Mouse (Mus musculus): ENCODE results near the gene Sulf2.

Gene Sulf2

DNA sequence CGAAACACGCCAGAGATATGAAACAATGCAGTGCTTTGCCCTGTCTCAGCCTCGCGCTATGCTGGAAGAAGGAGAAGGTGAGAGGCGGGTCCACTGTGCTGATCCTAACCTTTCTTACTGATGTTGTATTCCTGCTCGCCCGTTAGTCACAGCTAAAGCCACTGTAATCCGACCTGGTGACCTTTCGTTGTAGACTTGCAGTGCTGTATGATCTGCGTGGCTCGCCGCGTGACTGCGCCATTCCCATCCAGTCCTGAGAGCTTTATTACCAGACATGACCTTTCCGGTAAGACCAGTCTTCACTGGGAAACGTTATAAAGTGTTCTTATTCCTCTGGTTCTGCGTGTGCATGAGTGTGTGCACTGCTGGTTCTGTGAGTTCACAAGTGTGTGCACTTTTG, 104.0 kb downstream of the Sulf2 start:
- no peak for DNase-seq (ENCODE audit: low spot score)

DNA sequence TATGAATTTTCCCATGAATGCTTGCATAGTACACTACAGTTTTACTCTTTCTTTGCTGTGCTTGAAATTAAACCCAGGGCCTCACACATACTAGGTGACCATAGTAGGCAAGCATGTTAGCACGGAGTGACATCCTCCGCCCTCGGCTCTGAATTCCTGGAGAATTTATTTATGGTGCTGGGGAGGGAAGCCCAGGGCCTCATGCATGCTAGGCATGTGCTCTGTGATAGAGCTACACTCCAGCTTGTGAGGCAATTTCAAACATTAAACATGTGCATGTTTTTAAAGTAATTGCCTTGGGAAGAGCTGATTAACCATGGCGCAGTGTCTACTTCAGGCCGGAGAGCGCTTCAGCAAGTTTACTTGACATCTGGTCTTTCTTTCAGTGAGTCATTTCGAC, 106.6 kb downstream of the Sulf2 start:
- DNase-seq (ENCODE audit: low spot score), result no peak

DNA sequence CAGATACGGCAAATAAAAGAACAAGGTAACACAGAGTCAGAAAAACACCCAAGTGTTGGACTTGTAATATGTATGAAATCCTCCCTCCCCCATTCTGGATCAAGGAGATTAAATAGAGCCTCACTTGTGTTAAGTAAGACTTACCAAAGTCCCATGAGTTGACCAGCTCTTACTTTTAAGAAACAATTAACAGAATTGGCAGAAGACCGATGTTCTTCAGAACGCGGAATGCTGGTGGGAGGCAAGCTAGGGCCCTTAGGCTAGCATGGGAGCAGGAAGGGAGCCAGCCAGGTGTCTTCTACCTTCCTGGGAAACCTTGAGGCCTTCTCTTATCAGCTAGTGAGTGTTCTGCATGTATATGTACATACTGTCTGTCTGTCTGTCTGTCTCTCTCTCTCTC, 107.5 kb downstream of the Sulf2 start:
- DNase-seq (ENCODE audit: low spot score), result no peak

GRCm38 (mm10) chr2:166045549-166046501, 109.6 kb downstream of the Sulf2 start:
- peak; percentile 70 for DNase-seq (ENCODE audit: low spot score)

DNA sequence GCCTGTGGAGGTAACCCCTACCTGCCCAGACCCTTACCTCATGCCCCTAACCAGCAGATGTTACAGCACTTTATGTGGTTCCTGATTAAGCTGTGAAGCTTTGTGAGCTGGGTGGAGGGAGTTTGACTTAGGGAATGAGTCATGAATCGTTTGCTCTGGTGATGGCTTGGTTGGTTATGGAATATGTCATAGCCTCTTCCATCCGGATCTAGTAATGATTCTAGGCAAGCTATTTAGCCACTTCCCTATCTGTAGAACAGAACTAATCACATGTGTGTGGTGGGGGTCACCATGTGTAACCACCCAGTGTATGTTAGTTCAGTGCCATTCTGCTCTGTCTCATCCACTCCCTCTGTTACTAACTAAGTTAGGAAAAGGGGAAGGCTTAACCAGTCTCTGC, 110.5 kb downstream of the Sulf2 start:
- no peak for DNase-seq (ENCODE audit: low spot score)

DNA sequence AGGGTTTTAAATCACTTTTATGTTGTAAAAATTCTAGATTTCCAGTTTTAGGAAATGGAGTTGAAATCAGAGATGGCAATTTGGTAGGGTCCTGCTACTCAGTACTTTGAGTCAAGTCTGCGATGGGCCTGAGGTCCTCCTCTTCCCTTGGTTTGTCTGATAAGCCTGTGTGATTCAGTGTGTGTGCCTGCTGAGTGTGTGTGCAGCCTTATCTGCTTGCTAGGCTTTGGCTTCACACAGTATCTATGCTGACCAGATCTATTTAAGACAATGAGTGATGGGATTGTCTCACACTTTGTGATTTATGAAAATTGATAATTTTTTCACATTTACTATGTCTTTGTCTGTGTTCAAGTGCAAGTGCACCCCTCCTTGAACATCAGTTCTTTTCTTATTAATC, 112.9 kb downstream of the Sulf2 start:
- DNase-seq (ENCODE audit: low spot score), result no peak

DNA sequence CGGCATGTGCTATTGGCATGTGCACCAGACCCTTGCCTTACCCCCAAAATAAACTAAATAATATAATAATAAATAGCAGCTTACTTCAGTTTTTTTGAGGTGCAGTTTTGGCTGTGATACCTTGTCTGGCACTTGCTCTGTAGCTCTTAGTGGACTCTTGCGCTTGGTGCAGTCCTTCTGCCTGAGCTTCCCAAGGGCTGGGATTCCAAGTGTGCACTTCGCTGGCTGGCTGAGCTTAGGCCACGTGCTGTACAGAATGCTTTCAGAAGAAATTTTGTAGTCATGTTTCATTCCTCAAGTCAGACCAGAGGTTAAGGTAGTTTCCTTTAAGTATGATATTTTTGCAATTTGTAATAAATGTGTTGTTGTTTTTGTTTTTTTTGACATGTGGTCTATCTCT, 115.8 kb downstream of the Sulf2 start:
- no peak for DNase-seq (ENCODE audit: low spot score)

DNA sequence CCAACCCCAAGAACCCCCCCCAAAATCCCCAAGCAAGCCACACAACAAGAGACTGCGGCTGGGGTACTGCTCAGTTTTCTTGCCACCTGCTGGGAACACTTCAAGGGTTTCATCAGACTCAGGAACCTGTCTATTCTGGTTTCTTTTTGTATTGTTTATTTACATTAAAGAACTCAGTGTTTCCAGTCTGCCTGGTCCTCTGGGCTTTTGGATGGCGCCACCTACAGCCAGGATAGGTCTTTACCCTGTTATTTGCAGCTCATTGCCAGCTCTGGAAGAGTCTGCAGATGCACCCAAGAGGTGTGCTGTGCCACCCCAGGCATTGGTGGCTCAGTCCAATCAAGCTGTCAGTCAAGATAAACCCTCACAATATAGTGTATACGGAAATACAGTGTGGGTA, 119.7 kb downstream of the Sulf2 start:
- DNase-seq (ENCODE audit: low spot score), result peak; percentile 57

- DNase-seq (ENCODE audit: low spot score), result no peak
Observed at GRCm38 (mm10) chr2:166034967-166035490, 120.4 kb downstream of the Sulf2 start.

DNA sequence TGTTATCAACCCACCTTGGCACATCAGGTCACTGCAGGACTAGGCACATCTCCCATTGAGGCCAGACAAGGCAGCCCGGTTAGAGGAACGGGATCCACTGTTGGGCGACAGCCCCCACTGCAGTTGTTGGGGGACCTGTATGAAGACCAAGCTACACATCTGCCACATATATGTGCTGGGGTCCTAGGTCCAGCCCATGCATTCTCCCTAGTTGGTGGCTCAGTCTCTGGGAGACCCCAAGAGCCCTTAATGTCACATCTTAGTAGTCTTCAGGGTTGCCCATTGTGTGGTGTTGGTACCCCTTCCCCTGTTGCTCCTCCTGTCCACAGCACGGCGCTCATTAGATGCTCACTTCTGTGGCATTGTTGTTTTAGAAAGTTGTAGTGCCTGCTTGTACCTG, 122.8 kb downstream of the Sulf2 start:
- DNase-seq (ENCODE audit: low spot score), result no peak

- DNase-seq (ENCODE audit: low spot score), result peak; percentile 68
Observed at GRCm38 (mm10) chr2:166031120-166031929, 124.1 kb downstream of the Sulf2 start.

DNA sequence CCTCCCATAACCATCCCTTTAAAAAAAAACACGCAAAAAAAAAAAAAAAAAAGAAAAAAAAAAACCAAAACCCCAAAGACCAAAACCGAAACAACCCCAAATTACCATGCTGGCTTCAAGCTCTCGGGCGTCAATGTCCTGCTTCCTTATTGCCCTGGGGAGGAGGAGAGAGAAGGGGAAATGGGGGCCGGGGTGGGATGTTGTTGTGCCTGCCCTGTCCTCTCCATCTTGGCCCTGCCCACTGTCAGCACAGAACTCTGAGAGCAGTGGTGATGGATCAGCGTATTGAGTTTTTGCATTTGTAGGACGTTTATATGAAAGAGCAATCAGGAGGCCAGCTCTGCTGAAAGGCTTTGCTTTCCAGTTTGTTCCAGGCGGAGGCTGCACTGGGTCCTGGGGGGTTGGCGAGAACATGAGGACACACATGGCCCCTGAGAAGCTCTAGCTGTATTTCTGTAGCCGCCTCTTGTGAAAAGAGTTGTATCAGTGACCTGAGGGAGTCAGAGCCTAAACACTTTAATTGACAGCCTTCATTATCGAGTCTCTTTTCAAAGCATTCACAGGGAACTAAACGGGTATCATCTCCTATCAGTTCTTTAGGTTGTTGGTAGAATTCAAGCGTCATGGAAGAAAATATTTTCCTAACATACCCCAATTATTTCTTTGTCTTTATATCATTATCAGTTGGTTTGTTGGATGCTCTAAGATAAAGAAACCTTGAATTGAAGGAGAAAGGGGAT, 125.0 kb downstream of the Sulf2 start:
- no peak for DNase-seq (ENCODE audit: low spot score)

DNA sequence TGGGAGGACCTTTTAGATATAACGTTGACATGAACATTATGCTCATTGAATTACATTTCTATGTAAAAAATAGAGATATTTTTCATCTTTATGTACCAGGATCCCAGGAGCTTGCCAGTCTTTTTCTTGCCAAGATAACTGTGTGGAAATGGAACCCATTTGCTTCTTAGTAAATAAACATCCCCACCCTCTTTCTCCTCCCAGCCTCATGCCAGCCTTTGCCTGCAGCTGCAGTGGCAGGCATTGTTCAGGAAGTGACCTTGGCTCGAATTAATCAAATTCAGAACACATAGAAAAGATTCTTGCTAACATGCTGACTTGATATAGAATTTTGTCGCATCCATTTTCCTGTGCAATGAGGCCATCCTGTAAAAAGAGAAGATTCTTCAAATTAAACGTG, 126.2 kb downstream of the Sulf2 start:
- no peak for DNase-seq (ENCODE audit: low spot score)

GRCm38 (mm10) chr2:166027834-166028233, 127.6 kb downstream of the Sulf2 start:
- no peak for DNase-seq (ENCODE audit: low spot score)

- no peak for DNase-seq (ENCODE audit: low spot score)
Observed at GRCm38 (mm10) chr2:166025943-166026342, 129.5 kb downstream of the Sulf2 start.

DNA sequence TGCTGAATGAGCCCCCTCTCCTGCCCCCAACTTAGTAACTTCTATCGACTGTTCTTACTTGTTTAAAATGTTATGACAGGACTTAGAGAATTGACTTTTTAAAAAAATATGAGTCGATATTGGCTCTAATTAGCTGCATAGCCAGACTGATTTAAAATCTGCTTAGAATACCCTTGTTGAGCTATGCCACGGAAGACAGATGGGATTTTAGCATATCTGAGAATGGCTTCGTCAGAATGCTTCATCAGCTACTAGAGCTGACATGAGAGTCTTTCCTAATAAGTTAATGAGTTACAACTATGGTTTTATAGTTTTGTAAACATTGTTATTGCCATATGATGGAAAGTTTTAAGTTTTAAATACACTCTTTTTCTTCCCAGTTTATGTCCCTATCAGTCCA, 130.8 kb downstream of the Sulf2 start:
- no peak for DNase-seq (ENCODE audit: low spot score)

- DNase-seq (ENCODE audit: low spot score), result no peak
Observed at GRCm38 (mm10) chr2:166024079-166024478, 131.4 kb downstream of the Sulf2 start.

Measured in retina, embryonic 14.5 days (tissue).